Mouse (Mus musculus) kidney, postnatal 10 days (tissue): ENCODE measurements around the gene Umps.

Experiments used
- DNase-seq: peaks from one replicate; pipeline ENCODE4 v3.0.0; 2021; ENCODE audit warnings: mixed read lengths

Umps gene

GRCm38 (mm10) chr16:33966538-33967282 lies at the start of gene Umps:
Gene Umps, minus strand, starts transcription at chr16:33967038.
- DNase-seq, result peak; percentile 91

GRCm38 (mm10) chr16:34011991-34012845 lies 45.4 kb upstream of the Umps start:
- DNase-seq, result no peak

DNA sequence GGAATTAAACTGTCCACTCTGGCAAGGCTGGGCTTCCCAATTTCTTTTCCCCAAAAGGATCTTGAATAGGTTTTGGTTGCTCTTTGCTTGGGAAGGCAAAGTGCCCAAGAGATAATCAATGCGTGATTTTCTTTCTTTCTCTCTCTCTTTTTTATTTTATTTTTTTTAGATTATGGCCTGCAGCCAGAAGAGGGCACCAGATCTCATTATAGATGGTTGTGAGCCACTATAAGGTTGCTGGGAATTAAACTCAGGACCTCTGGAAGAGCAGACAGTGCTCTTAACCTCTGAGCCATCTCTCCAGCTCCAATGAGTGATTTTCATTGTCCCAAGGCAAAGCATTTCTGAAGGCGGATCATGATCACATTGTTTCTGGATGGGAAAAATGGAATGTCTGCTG lies 42.7 kb upstream of the Umps start:
- no peak for DNase-seq

DNA sequence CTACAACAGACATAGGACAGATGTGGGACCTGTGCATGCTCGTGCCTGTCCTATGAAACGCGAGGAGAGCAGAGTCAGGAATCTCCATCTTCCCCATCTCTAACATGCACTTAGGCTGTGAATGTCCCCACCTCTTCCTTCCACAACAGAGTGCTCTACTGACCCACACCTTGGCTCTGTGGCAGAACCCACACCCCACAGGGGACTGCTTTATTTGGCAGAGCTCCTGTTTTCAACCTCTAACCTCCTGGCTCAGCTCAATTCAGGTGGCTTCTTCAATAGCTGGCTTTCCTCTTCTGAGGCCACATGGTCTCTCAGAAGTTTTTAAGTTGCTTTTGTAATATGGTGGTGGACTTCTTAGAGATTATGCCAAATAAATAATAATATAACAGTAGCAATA lies 39.1 kb upstream of the Umps start:
- no peak for DNase-seq

- DNase-seq, result peak; percentile 83
Measured at GRCm38 (mm10) chr16:34004128-34004578, 37.3 kb upstream of the Umps start.

- no peak for DNase-seq
Measured at GRCm38 (mm10) chr16:34003566-34004127, 36.8 kb upstream of the Umps start.

DNA sequence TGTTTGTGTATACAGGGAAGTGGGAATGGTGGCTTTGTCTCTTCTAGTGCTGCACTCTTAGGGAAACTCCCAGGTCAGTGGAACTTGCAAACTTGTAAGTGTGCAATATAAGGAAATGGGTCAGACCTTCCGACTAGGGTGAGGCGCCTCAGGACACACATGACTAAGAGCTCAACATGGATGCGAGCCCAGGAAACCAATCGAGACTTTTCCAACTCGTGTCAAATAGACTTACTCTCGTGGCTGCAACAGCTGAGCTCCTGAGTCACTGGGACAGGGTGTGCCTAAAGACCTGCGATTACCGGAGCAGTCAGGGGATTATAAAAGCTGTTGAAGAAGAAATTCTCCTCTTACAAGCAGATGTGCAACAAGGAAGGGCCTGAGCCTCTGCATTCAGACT lies 33.9 kb upstream of the Umps start:
- no peak for DNase-seq

GRCm38 (mm10) chr16:33999388-33999787 lies 32.5 kb upstream of the Umps start:
- peak; percentile 76 for DNase-seq

DNA sequence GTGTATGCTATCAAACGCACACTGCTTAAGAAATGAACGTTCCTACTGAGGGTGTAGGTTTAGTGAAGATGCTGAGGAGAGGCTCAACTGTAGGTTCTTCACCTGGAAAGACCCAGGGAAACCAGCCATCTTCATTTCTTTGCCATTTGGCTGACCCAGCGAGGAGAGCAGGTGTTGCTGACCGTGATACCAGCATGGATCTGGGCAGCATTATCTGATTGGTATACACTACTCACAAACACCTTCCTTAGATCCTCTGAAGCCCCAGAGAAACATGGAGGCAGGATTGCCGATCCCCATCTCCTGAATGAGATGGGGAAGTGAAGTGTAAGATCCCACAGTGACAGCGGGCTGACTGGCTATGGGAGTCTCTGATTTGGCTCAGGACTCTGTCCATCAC lies 31.2 kb upstream of the Umps start:
- no peak for DNase-seq

DNA sequence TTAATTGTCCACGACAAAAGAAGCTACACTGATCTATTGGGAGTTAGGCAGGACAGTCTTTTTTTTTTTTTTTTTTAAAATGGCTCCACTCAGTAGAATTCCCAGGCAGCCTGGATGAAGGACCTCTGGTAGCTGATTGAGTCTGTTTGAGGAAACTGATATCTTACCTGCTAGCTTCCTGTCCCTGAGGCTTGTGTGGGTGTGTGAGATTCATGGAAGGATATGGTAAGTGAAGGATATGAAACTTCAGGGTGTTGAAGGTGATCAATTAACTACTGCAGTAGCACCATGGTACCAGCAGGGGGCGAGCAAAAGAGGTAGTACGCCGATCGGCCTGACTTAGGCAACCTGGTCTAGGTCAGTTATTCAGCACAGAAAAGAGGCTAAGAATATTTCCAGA lies 29.2 kb upstream of the Umps start:
- DNase-seq, result peak; percentile 79

DNA sequence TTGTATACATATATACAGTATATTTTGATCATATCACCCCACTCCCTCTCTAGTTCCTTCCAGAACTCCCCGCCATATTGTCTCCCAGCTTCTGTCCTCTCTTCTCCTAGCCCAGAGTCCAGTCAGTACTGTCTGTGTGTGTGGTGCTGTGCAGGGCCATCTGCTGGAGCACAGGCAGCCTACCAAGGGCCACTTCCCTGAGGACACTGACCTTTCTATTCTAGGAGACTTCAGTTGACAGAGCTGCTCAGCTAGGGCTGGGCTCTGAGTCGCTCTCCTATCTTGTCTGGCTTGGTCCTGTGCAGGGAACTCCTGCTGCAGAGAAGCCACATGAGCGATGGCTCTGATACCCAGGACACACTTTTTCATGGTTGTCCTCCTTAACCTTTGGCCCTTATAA lies 28.7 kb upstream of the Umps start:
- no peak for DNase-seq

- no peak for DNase-seq
Measured at GRCm38 (mm10) chr16:33994321-33994720, 27.5 kb upstream of the Umps start.

DNA sequence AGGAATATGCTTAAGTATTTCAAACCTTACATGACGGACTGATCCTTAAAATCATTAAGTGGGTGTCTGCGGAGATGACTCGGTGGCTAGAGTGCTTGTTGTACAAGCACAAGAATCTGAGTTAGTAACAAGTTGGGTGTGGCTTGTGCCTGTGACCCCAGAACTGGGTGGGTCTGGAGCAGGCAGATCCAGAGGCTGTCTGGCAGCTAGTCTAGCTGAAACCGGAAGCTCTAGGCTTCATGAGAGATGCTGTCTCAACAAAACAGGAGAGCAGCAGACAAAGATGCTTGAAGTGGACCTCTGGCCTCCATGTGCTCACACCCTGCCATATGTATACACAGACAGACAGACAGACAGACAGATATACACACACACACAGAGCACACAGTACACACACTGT lies 23.9 kb upstream of the Umps start:
- no peak for DNase-seq

DNA sequence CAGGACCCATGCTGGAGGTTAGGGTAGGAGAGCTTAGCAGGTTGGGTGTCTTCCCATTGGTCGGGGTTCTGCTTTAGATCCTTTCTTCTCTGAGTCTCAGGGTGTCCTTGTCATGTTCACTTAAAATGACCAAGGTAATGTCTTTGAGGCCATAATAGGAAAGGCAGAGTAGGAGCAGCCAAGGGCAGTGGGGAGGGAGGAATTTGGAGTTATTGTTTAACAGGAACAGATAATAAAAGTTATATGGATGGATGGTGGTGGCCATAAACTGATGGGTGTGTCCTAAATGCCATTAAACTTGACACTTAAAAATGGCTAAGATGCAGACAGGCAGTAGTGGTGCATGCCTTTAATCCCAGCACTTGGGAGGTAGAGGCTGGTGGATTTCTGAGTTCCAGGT lies 22.3 kb upstream of the Umps start:
- no peak for DNase-seq

- DNase-seq, result peak; percentile 77
Measured at GRCm38 (mm10) chr16:33988358-33989012, 21.6 kb upstream of the Umps start.

DNA sequence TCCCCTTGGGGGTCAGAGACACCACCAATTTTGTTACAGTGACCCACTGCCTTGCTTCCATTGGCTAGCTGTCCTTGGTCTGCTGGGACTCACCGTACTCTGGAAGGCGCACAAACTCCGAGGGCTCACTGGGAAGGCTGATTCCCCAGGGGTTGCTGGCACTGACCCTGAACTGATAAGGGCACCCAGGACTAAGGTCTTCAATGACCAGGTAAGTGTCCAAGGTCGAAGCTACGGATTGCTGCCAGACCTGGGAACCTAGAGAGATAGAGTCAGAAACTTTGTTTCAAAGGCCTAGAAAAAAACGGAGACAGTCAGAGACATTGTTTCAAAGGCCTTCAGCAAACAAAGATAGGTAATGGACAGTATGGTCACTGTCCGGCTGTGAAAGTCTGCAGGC lies 20.2 kb upstream of the Umps start:
- no peak for DNase-seq

GRCm38 (mm10) chr16:33985372-33985771 lies 18.5 kb upstream of the Umps start:
- DNase-seq, result no peak

GRCm38 (mm10) chr16:33983712-33984111 lies 16.9 kb upstream of the Umps start:
- no peak for DNase-seq

DNA sequence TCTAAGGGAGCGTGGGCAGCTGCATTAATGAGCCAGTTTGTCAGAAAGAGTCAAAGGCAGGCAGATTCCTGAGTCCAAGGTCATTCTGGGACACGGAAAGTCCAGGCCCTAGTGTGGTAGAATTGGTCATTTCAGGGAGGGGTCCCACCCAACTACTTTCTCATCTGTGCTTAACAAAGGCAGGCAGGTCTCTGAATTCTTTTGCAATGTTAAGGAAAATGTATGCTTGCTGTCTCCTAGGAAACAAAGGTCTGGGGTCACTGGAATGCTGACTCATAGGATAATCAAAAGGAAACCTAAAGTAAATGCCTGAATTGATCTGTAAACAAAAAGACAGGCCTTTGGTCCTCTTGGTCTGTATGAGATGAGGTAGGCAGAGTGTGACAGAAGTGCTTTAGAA lies 13.0 kb upstream of the Umps start:
- DNase-seq, result no peak

GRCm38 (mm10) chr16:33967283-33967640 lies 424 bp upstream of the Umps start:
- no peak for DNase-seq

GRCm38 (mm10) chr16:33965878-33966537 lies 830 bp downstream of the Umps start:
- DNase-seq, result no peak

DNA sequence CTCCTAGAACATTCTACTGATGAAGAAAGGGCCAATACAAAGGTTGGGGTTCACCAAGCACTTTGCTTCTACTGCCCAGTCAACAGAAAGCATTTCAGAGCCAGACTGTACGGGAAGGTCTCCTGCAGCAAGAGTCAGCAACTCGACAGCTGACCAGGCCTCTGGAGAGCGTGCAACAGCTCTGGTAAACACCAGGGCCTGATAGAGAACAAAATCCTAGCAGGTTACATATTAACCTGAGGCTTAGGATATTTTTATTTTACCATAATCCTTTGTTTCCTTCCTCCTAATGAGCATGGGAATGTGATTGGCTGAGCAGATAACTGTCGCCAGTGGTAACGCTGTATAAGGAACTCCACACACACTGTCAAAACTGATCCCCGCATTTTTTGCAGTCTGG lies 3.3 kb downstream of the Umps start:
- peak; percentile 42 for DNase-seq

- DNase-seq, result no peak
Measured at GRCm38 (mm10) chr16:33954793-33955192, 12.0 kb downstream of the Umps start.
